Mouse (Mus musculus): ENCODE data around the gene Tas2r139. TPM values are rescaled to one million over a fixed set of nuclear protein-coding genes. Genes with fewer than 3 reads are reported as not detected.
"Not testable (repeated sequence)": the region's sequence is repeated elsewhere in the genome, so short reads cannot be mapped to it uniquely, and the experiment has no call there.

Gene Tas2r139
- not detected in 2 replicates for polyA plus RNA-seq (2012; rRNA removed)

DNA sequence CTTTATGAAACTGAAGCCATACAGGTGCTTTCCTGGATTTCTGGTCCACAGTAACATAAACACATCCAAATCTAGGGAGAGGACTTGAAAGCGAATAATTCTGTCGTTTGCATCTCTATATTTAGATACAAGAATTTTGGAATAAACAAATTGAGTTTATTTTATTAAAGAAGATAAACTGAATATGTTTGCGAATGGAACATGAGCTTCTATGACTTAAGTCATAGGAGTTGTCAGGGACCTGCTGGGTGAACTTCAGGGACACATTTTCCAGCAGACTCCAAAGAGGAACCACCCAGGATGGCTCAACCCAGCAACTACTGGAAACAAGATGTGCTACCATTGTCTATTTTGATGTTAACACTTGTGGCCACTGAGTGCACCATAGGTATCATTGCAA is at the start of gene Tas2r139:
Gene Tas2r139 (plus strand): TSS at position 301 of the 400 bp plus-strand sequence.
- H3K4me3 ChIP-seq (replicated peaks; ENCODE audit: insufficient read depth, low read depth, low read length), result no peak within 1 kb of the TSS
- no peak for TF ChIP-seq POLR2A (IDR thresholded peaks at IDR 0.05; ENCODE audit: borderline replicate concordance, insufficient read depth, low read length)
- TF ChIP-seq CTCF (IDR thresholded peaks at IDR 0.05; ENCODE audit: borderline replicate concordance, insufficient read depth, low read depth, low read length), result no peak
- 79% methylated on average over 3 of the region's 3 CpGs for WGBS
- no peak for DNase-seq
- H3K27me3 ChIP-seq (ENCODE audit: control insufficient read depth, insufficient read depth, low read length), result no peaks in the 10 kb centered on the region
- no peaks in the 10 kb centered on the region for H3K4me1 ChIP-seq (ENCODE audit: control insufficient read depth, insufficient read depth, low read length)
- no peak within 1 kb of the TSS for H3K27ac ChIP-seq (ENCODE audit: insufficient read depth, low read length)

DNA sequence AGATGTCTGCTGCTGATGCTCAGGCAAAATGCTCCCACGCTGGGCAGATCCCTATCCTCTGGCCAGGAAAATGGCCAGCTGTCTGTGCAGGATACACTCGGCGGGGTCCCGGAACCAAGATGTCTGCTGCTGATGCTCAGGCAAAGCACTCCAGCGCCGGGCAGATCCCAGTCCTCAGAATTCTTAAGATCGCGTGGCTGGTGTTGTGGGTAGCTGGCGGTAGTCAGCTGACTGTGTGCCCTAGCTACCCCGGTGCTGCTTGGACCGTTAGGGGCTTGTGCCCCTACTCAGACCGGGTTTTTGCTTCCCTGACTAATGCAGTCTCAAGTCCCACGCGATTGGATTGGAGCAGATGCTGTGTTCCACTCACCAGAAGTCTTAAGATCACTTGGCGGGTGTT is 10.4 kb downstream of the Tas2r139 start:
- not testable (repeated sequence) for H3K4me3 ChIP-seq (replicated peaks; ENCODE audit: insufficient read depth, low read depth, low read length); H3K27ac ChIP-seq (ENCODE audit: insufficient read depth, low read length); DNase-seq; H3K4me1 ChIP-seq (ENCODE audit: control insufficient read depth, insufficient read depth, low read length); H3K27me3 ChIP-seq (ENCODE audit: control insufficient read depth, insufficient read depth, low read length)
- 78% methylated on average over 15 of the region's 15 CpGs for WGBS

DNA sequence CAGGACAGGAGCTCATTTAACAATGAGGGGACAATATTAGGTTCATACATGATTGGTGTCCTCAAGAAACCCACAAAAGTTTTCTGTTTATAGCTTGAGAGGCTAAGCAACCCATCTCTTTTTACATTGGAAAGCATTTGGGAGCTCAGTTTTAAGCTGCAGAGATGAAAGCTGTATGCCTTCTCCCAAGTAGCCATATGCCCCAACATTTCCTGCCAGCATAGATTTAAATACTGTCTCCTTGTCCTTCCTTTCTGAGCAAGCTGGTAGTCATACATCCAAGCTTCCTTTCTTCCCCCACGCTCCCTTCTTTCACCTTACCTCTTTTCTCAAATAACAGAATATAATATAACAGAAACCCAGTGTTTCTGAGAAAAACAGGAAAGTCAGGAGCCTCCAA is 41.7 kb downstream of the Tas2r139 start:
- no peaks in the 10 kb centered on the region for H3K27me3 ChIP-seq (ENCODE audit: control insufficient read depth, insufficient read depth, low read length)
- H3K4me1 ChIP-seq (ENCODE audit: control insufficient read depth, insufficient read depth, low read length), result no peaks in the 10 kb centered on the region
- no peak overlapping the region for H3K27ac ChIP-seq (ENCODE audit: insufficient read depth, low read length)
- 50% methylated on average over 1 of the region's 1 CpGs for WGBS
- no peak for DNase-seq
- no peak for TF ChIP-seq POLR2A (IDR thresholded peaks at IDR 0.05; ENCODE audit: borderline replicate concordance, insufficient read depth, low read length)
- TF ChIP-seq CTCF (IDR thresholded peaks at IDR 0.05; ENCODE audit: borderline replicate concordance, insufficient read depth, low read depth, low read length), result no peak
- H3K4me3 ChIP-seq (replicated peaks; ENCODE audit: insufficient read depth, low read depth, low read length), result no peak overlapping the region

DNA sequence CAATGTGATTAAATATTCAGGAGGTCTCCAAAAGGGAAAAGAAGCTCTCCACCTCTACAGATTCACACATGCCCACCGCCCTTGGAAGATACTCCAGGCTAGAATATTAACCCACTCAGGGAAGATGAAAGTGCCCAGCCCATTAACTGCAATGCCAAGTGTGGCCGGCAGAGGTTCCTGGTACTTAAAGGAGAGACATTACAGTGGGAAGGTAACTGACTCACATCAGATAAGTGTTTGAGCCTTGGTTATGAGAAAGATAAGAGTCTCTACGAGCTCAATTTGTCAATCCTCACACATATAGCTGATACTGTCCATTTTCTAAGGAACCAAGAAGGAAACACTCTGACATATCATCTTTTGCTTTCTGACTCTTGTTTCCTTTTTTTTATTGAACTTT is 45.5 kb downstream of the Tas2r139 start:
- WGBS, result 54% methylated on average over 3 of the region's 3 CpGs
- DNase-seq, result no peak
- Histone ChIP-seq H3K4me1 (ENCODE audit: control insufficient read depth, insufficient read depth, low read length) (no peaks in the 10 kb centered on the region), H3K27ac (ENCODE audit: insufficient read depth, low read length) (no peak overlapping the region), H3K27me3 (ENCODE audit: control insufficient read depth, insufficient read depth, low read length) (no peaks in the 10 kb centered on the region), H3K4me3 (replicated peaks; ENCODE audit: insufficient read depth, low read depth, low read length) (no peak overlapping the region)
- TF ChIP-seq CTCF (IDR thresholded peaks at IDR 0.05; ENCODE audit: borderline replicate concordance, insufficient read depth, low read depth, low read length) (no peak), POLR2A (IDR thresholded peaks at IDR 0.05; ENCODE audit: borderline replicate concordance, insufficient read depth, low read length) (no peak)

Other genes with a start within 250 kb of the Tas2r139 start
- not detected in 2 replicates for gene Sval1, start 189.3 kb upstream of the Tas2r139 start, polyA plus RNA-seq (2012; rRNA removed)
- not detected in 2 replicates for gene Sval3, start 172.8 kb upstream of the Tas2r139 start, polyA plus RNA-seq (2012; rRNA removed)
- not detected in 2 replicates for gene Sva, start 102.5 kb upstream of the Tas2r139 start, polyA plus RNA-seq (2012; rRNA removed)
- gene Tas2r144, start 74.4 kb downstream of the Tas2r139 start, polyA plus RNA-seq (2012; rRNA removed), result not detected in 2 replicates
- 28.8 and 30.5 TPM in 2 replicates for gene Gstk1, start 105.0 kb downstream of the Tas2r139 start, polyA plus RNA-seq (2012; rRNA removed)
- gene Tmem139, start 121.0 kb downstream of the Tas2r139 start, polyA plus RNA-seq (2012; rRNA removed), result not detected in 2 replicates
- gene Casp2, start 124.0 kb downstream of the Tas2r139 start, polyA plus RNA-seq (2012; rRNA removed), result 26.1 and 31.3 TPM in 2 replicates
- gene Clcn1, start 145.7 kb downstream of the Tas2r139 start, polyA plus RNA-seq (2012; rRNA removed), result 11.5 and 13.4 TPM in 2 replicates
- gene Fam131b, start 183.7 kb downstream of the Tas2r139 start, polyA plus RNA-seq (2012; rRNA removed), result 102 and 117 TPM in 2 replicates
- gene Zyx, start 208.7 kb downstream of the Tas2r139 start, polyA plus RNA-seq (2012; rRNA removed), result 123 and 129 TPM in 2 replicates
- gene Epha1, start 232.3 kb downstream of the Tas2r139 start, polyA plus RNA-seq (2012; rRNA removed), result 0.43 and 0.46 TPM in 2 replicates

All from cerebellum, adult 2 months (tissue).